Mouse (Mus musculus): ENCODE measurements around the gene Gna14. TPM values are rescaled to one million over a fixed set of nuclear protein-coding genes. Genes with fewer than 3 reads are reported as not detected.

Gene Gna14
- total RNA-seq (2014; fragmentation: Nextera tagmentation) (not detected in 2 replicates), total RNA-seq (2017) (0.06 TPM in 1 of 2 replicates, not detected in the other), polyA plus RNA-seq (2012) (not detected in 2 replicates)

DNA sequence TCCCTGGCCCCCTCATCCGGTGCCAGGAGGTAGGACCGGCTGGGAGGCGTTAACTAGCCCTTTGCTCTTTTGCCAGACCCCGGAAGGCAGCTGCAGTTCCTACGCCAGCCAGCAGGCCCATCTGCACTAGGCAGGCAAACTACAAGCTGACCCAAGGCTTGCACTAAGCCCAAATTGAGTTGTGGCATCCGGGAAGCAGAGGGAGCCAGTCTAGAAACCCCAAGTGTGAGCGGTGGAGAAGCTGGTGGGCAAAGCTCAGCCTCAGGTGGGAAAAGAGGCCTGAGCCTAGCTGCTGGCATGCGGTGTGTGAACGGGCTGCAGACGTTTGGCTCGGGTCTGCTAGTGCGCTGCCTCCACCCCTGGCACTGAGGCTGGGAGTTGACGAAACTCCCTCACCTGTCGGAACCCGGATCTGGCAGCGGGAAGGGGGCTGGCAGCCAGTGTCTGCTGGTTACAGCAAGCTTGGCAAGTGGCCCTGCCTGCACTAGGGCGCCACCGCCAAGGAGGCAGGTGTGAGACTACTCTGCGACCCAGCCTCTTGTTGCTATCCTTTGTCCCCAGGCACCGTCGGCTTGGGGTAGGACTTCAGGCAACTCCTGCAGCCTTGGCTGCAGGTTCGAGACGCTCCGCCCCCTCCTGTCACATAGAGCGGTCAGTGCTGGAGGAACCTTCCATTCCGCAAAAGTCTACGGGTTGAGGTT, at the start of gene Gna14:
TSS of gene Gna14 (plus strand) at position 232 of the 701 bp plus-strand sequence.
- no peak for DNase-seq (ENCODE audit: low spot score)
- TF ChIP-seq POLR2AphosphoS5 (IDR thresholded peaks at IDR 0.05; ENCODE audit: insufficient replicate concordance, low read depth, low read length): no peak
- TF ChIP-seq GATA1 (IDR thresholded peaks at IDR 0.05; ENCODE audit: borderline replicate concordance, low read length): no peak
- TF ChIP-seq CTCF (IDR thresholded peaks at IDR 0.05; ENCODE audit: low read depth, low read length): no peak
- TF ChIP-seq GATA2 (IDR thresholded peaks at IDR 0.05; ENCODE audit: borderline replicate concordance, low read depth, low read length): no peak
- TF ChIP-seq TAL1 (conservative IDR thresholded peaks at IDR 0.05; ENCODE audit: low read depth, low read length): no peak
- H3K4me1 ChIP-seq (ENCODE audit: insufficient read depth, low read depth, low read length): no peaks in the 10 kb centered on the region
- no peaks in the 10 kb centered on the region for H3K36me3 ChIP-seq (replicated peaks)
- no peak within 1 kb of the TSS for H3K4me3 ChIP-seq (ENCODE audit: low read depth, low read length)
- ATAC-seq (ENCODE audit: extremely low read depth, insufficient number of reproducible peaks, low FRiP score, poor library complexity, severe bottlenecking): no peak
- H3K27me3 ChIP-seq (ENCODE audit: insufficient read depth, low read length): no peaks in the 10 kb centered on the region; the same call in 1 of the 2 replicates
- H3K9me3 ChIP-seq (replicated peaks): no peaks in the 10 kb centered on the region

DNA sequence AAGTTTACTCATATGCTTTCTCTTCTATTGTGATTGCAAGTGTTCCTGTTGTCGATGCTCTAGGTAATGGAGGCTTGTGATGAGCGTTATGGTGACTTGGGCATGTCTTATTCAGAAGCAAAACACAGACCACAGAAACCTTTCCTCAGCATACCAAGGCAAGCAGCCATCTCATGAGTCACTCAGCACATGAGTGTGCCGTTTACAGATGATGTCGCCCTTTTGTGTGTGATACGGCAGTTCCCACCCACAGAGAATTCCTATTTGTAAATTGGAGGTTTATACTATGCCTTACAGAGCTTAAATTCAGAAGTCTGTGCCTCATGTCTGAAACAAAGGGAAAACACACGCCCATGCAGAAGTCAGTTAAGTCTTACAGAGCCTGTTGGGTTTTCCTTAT, 49.0 kb upstream of the Gna14 start:
- ATAC-seq (ENCODE audit: extremely low read depth, insufficient number of reproducible peaks, low FRiP score, poor library complexity, severe bottlenecking) (no peak), DNase-seq (ENCODE audit: low spot score) (no peak)
- Histone ChIP-seq H3K4me3 (ENCODE audit: low read depth, low read length) (no peak overlapping the region), H3K9me3 (replicated peaks) (no peaks in the 10 kb centered on the region), H3K4me1 (ENCODE audit: insufficient read depth, low read depth, low read length) (peaks cover 5% of the 10 kb centered on the region), H3K27me3 (ENCODE audit: insufficient read depth, low read length) (no peaks in the 10 kb centered on the region; the same call in 1 of the 2 replicates), H3K36me3 (replicated peaks) (no peaks in the 10 kb centered on the region)
- TF ChIP-seq TAL1 (conservative IDR thresholded peaks at IDR 0.05; ENCODE audit: low read depth, low read length): no peak
- TF ChIP-seq CTCF (IDR thresholded peaks at IDR 0.05; ENCODE audit: low read depth, low read length): no peak
- no peak for TF ChIP-seq GATA1 (IDR thresholded peaks at IDR 0.05; ENCODE audit: borderline replicate concordance, low read length)
- TF ChIP-seq GATA2 (IDR thresholded peaks at IDR 0.05; ENCODE audit: borderline replicate concordance, low read depth, low read length): no peak
- no peak for TF ChIP-seq POLR2AphosphoS5 (IDR thresholded peaks at IDR 0.05; ENCODE audit: insufficient replicate concordance, low read depth, low read length)

DNA sequence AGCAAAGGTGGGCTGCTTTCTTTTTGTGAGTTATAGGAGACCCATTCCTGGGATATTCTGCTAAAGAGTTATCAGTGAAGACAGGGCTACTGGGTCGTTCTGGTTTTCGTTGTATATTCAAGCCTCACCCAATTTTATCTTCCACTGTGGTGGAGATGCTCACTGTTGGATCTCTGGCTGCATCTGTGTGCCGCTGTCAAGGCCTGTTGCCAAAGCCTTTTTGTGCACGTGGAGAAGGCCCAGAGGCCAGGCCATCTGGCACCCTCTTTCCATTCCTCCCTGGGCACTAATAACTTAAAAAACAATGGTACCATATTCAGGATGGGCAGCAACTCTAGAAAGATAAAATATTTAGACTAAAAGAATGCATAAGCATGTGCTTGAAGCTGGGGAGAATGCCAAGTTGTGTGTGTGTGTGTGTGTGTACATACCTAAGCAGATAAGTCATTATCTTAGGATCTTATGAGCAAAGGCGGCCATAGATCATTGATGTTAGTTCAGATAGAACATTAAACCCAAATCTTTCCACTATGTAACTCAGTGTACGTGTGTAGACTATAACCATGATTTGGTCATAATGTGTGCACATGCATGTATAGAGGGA, 45.3 kb upstream of the Gna14 start:
- Histone ChIP-seq H3K4me1 (ENCODE audit: insufficient read depth, low read depth, low read length) (no peaks in the 10 kb centered on the region), H3K27me3 (ENCODE audit: insufficient read depth, low read length) (peaks cover 2% of the 10 kb centered on the region), H3K36me3 (replicated peaks) (no peaks in the 10 kb centered on the region), H3K9me3 (replicated peaks) (no peaks in the 10 kb centered on the region), H3K4me3 (ENCODE audit: low read depth, low read length) (no peak overlapping the region)
- DNase-seq (ENCODE audit: low spot score): no peak
- TF ChIP-seq POLR2AphosphoS5 (IDR thresholded peaks at IDR 0.05; ENCODE audit: insufficient replicate concordance, low read depth, low read length): no peak
- no peak for TF ChIP-seq TAL1 (conservative IDR thresholded peaks at IDR 0.05; ENCODE audit: low read depth, low read length)
- no peak for TF ChIP-seq GATA1 (IDR thresholded peaks at IDR 0.05; ENCODE audit: borderline replicate concordance, low read length)
- TF ChIP-seq CTCF (IDR thresholded peaks at IDR 0.05; ENCODE audit: low read depth, low read length): no peak
- no peak for TF ChIP-seq GATA2 (IDR thresholded peaks at IDR 0.05; ENCODE audit: borderline replicate concordance, low read depth, low read length)
- no peak for ATAC-seq (ENCODE audit: extremely low read depth, insufficient number of reproducible peaks, low FRiP score, poor library complexity, severe bottlenecking)

GRCm38 (mm10) chr19:16394381-16394780, 41.2 kb upstream of the Gna14 start:
- DNase-seq (ENCODE audit: low spot score) (no peak), ATAC-seq (ENCODE audit: extremely low read depth, insufficient number of reproducible peaks, low FRiP score, poor library complexity, severe bottlenecking) (no peak)
- Histone ChIP-seq H3K27me3 (ENCODE audit: insufficient read depth, low read length) (peaks cover 2% of the 10 kb centered on the region; the same call in 1 of the 2 replicates), H3K9me3 (replicated peaks) (no peaks in the 10 kb centered on the region), H3K36me3 (replicated peaks) (no peaks in the 10 kb centered on the region), H3K4me3 (ENCODE audit: low read depth, low read length) (no peak overlapping the region), H3K4me1 (ENCODE audit: insufficient read depth, low read depth, low read length) (no peaks in the 10 kb centered on the region)
- TF ChIP-seq GATA2 (IDR thresholded peaks at IDR 0.05; ENCODE audit: borderline replicate concordance, low read depth, low read length): no peak
- TF ChIP-seq TAL1 (conservative IDR thresholded peaks at IDR 0.05; ENCODE audit: low read depth, low read length): no peak
- no peak for TF ChIP-seq POLR2AphosphoS5 (IDR thresholded peaks at IDR 0.05; ENCODE audit: insufficient replicate concordance, low read depth, low read length)
- no peak for TF ChIP-seq CTCF (IDR thresholded peaks at IDR 0.05; ENCODE audit: low read depth, low read length)
- no peak for TF ChIP-seq GATA1 (IDR thresholded peaks at IDR 0.05; ENCODE audit: borderline replicate concordance, low read length)

GRCm38 (mm10) chr19:16403101-16403500, 32.5 kb upstream of the Gna14 start:
- TF ChIP-seq TAL1 (conservative IDR thresholded peaks at IDR 0.05; ENCODE audit: low read depth, low read length) (no peak), GATA2 (IDR thresholded peaks at IDR 0.05; ENCODE audit: borderline replicate concordance, low read depth, low read length) (no peak), CTCF (IDR thresholded peaks at IDR 0.05; ENCODE audit: low read depth, low read length) (no peak), POLR2AphosphoS5 (IDR thresholded peaks at IDR 0.05; ENCODE audit: insufficient replicate concordance, low read depth, low read length) (no peak), GATA1 (IDR thresholded peaks at IDR 0.05; ENCODE audit: borderline replicate concordance, low read length) (no peak)
- ATAC-seq (ENCODE audit: extremely low read depth, insufficient number of reproducible peaks, low FRiP score, poor library complexity, severe bottlenecking) (no peak), DNase-seq (ENCODE audit: low spot score) (no peak)
- Histone ChIP-seq H3K27me3 (ENCODE audit: insufficient read depth, low read length) (no peaks in the 10 kb centered on the region), H3K4me3 (ENCODE audit: low read depth, low read length) (no peak overlapping the region), H3K4me1 (ENCODE audit: insufficient read depth, low read depth, low read length) (no peaks in the 10 kb centered on the region), H3K36me3 (replicated peaks) (no peaks in the 10 kb centered on the region), H3K9me3 (replicated peaks) (no peaks in the 10 kb centered on the region)

GRCm38 (mm10) chr19:16407727-16408126, 27.8 kb upstream of the Gna14 start:
- Histone ChIP-seq H3K9me3 (replicated peaks) (no peaks in the 10 kb centered on the region), H3K4me3 (ENCODE audit: low read depth, low read length) (no peak overlapping the region), H3K36me3 (replicated peaks) (no peaks in the 10 kb centered on the region), H3K4me1 (ENCODE audit: insufficient read depth, low read depth, low read length) (no peaks in the 10 kb centered on the region), H3K27me3 (ENCODE audit: insufficient read depth, low read length) (no peaks in the 10 kb centered on the region)
- DNase-seq (ENCODE audit: low spot score): no peak
- TF ChIP-seq GATA2 (IDR thresholded peaks at IDR 0.05; ENCODE audit: borderline replicate concordance, low read depth, low read length) (no peak), GATA1 (IDR thresholded peaks at IDR 0.05; ENCODE audit: borderline replicate concordance, low read length) (no peak), CTCF (IDR thresholded peaks at IDR 0.05; ENCODE audit: low read depth, low read length) (no peak), POLR2AphosphoS5 (IDR thresholded peaks at IDR 0.05; ENCODE audit: insufficient replicate concordance, low read depth, low read length) (no peak), TAL1 (conservative IDR thresholded peaks at IDR 0.05; ENCODE audit: low read depth, low read length) (no peak)
- ATAC-seq (ENCODE audit: extremely low read depth, insufficient number of reproducible peaks, low FRiP score, poor library complexity, severe bottlenecking): no peak

Measured in G1E (cell line).